Mouse (Mus musculus) WW6 (cell line): ENCODE results near the gene Acot13.

ENCODE experiments used
- DNase-seq: peaks from one replicate; pipeline ENCODE4 v3.0.0-alpha.2; 2013; ENCODE audit warnings: low read depth, low spot score

Gene Acot13

GRCm38 (mm10) chr13:24830756-24831352, 486 bp downstream of the Acot13 start:
- no peak for DNase-seq

DNA sequence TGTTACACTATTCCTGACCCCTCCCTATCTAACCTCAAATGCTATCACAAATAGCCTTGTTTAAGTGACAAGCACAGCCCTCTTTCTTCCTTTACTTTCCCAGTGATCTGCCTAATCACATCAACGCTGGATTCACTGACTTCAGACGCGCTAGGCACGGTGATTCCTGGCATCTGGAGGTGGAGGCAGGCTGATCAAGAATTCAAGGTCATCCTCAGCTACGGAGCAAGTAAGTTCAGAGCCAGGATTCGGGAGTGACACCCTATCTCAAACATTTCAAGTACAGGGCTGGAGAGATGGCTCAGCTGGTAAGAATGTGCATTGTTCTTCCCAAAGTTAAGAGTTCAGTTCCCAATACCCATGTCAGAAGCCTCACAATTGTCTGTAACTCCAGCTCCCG, 5.2 kb downstream of the Acot13 start:
- no peak for DNase-seq

- no peak for DNase-seq
Measured at GRCm38 (mm10) chr13:24825587-24825986, 5.8 kb downstream of the Acot13 start.

DNA sequence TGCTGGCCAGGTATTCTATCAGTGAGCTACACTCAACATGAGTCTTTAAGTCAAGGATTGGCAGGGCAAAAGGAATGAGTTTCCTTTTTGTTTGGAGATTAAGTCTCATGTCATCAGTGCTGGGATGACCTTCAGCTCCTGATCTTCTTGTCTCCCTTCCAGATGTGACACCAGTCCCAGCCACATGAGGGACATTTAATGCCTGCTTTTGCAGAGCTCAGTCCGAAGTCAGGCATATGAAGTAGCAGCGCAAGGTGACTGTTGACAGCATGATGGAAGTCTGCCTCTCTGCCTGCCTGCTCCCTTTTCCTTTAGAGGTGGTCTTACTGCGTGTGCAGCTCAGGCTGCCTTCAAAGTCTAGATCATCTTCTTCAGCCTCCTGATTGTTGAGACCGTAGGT, 6.7 kb downstream of the Acot13 start:
- DNase-seq: no peak

DNA sequence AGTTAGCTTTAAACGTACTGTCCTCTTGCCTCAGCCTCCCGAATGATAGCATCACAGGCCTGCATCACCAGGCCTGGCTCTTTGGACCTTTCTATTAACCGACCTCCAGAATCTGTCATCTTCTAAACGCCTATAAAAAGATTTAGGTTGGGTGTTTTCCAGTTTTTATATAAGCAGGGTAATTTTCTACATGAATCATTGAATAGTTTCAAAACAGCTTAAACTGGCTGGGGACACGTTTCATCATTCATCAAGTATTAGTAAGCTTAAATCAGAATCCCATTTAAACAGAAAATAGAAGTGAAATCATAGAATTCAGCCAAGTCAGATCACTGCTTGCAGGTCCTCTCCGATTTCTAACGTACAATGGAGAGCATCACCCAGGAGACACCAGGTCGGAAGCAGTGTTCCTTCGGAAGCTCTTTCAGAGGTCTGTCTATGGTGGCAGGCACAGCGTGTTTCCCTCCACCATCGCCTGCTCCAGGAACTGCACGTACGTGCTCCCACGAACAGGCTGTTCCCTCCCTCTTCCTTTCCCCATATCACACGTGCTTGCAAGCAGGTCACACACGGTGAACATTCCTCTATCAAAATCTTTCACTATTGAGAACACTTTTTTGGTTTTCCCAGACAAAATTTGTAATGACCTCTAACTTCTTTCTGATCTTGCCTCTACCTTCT, 8.5 kb downstream of the Acot13 start:
- DNase-seq: no peak

DNA sequence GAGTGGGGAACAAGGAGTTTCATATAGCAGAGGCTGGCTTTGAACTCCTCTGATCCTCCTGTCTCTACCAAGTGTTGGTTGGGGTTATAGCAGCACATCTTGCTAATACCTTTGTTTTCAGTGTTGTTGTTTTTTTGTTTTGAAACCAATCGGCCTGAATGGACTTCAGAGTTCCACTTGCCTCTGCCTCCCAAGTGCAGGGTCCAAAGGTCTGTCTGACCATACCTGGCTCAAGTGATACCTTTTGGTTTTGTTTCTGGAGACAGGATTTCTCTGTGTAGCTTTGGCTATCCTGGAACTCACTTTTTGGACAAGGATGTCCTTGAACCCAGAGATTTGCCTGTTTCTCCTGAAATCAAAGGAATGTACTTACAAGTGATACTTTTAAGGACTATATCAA, 11.4 kb downstream of the Acot13 start:
- no peak for DNase-seq

GRCm38 (mm10) chr13:24816125-24817092, 14.9 kb downstream of the Acot13 start:
- DNase-seq: no peak

GRCm38 (mm10) chr13:24814616-24815015, 16.7 kb downstream of the Acot13 start:
- no peak for DNase-seq

- no peak for DNase-seq
Measured at GRCm38 (mm10) chr13:24812521-24812920, 18.8 kb downstream of the Acot13 start.

DNA sequence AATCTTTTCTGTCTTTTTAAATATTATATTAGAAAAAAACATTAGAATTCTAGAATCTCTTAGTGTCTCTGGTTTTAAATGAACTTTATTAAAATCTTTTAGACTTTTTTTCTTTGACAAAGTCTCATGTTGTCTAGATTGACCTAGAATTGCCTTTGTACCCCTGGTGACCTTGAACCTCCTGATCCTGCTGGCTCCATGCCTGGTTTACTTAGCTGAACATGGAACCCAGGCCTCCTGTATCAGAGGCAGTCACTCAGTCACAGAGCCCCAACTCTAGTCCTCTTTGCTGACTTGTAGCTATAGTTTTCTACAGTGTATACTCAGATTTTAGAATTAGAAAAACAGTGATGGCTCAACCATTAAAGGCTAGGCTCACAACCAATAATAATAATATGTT, 25.3 kb downstream of the Acot13 start:
- DNase-seq: no peak

DNA sequence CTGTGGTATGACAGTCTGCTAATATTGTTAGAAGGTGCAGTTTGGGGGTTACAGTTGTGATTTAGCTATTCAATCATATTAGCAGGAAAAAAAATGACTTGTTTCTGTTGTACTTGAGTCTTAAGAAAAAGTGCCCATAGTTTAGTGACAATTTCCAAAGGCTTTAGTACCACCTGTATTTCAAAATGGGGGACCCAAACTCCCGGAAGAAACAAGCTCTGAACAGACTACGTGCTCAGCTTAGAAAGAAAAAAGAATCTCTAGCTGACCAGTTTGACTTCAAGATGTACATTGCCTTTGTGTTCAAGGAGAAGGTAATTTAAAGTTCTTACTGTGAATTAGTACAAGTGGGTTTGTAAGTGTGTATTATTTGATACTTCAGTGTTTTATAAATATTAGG, 28.1 kb downstream of the Acot13 start:
- DNase-seq: no peak

GRCm38 (mm10) chr13:24802131-24802691, 29.1 kb downstream of the Acot13 start:
- no peak for DNase-seq

GRCm38 (mm10) chr13:24801308-24801921, 29.9 kb downstream of the Acot13 start, which contains the start of gene BC005537:
BC005537 (plus strand) TSS chr13:24801657.
- DNase-seq: no peak

DNA sequence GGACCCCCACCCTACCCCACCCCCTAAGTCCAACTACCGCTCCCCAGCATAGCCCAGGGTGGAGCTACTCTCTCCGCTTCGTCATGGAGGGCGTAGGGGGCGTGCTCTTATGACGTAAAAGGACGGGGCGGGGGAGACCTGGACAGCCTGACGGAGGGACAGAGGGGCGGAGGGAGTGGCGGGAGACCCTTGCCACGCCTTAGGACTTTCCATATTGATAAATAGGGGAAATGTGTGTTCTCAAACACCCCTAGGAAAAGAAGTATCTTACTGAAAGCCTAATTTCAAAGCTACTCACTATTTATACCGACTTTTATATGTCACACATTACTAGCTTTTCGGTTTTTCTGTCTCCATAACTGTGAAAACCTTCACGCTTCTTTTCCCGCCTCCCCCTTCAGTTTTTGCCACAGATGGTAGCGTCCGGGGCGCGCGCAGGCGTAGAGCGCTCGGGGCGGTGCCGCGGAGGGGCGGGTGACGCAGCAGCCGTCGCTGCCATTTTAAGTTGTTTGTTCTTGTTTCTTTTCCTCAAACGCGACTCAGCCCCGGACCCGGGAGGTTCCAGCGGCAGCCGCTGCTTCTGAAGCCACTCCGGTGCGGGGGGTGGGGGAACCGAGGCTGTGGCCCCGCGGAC, 30.5 kb downstream of the Acot13 start:
- DNase-seq: peak; percentile 81

- no peak for DNase-seq
Measured at GRCm38 (mm10) chr13:24799925-24800673, 31.2 kb downstream of the Acot13 start.

GRCm38 (mm10) chr13:24799378-24799777, 32.0 kb downstream of the Acot13 start:
- DNase-seq: no peak

GRCm38 (mm10) chr13:24798686-24799085, 32.7 kb downstream of the Acot13 start:
- no peak for DNase-seq

GRCm38 (mm10) chr13:24792411-24793045, 38.8 kb downstream of the Acot13 start:
- no peak for DNase-seq

DNA sequence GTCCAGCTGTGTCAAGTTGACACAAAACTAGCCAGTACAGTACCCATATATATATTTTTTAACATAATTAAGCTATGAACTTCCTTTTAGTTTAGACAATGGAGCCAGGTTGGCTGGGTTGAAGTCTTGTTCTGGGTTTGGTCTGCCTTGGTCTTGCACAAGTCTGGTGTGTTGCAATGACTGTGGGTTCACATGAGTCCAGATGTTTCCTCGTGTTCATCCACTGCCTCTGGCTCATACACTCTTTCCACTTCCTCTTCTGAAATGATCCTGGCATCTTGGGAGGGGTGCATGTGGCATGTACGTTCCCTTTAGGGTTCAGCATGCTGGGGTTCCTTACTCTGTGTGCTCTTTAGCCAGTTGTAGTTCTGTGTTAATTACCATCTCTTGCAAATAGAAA, 40.0 kb downstream of the Acot13 start:
- no peak for DNase-seq

- DNase-seq: no peak
Measured at GRCm38 (mm10) chr13:24787477-24787876, 43.9 kb downstream of the Acot13 start.
